In the genomic region with DNA sequence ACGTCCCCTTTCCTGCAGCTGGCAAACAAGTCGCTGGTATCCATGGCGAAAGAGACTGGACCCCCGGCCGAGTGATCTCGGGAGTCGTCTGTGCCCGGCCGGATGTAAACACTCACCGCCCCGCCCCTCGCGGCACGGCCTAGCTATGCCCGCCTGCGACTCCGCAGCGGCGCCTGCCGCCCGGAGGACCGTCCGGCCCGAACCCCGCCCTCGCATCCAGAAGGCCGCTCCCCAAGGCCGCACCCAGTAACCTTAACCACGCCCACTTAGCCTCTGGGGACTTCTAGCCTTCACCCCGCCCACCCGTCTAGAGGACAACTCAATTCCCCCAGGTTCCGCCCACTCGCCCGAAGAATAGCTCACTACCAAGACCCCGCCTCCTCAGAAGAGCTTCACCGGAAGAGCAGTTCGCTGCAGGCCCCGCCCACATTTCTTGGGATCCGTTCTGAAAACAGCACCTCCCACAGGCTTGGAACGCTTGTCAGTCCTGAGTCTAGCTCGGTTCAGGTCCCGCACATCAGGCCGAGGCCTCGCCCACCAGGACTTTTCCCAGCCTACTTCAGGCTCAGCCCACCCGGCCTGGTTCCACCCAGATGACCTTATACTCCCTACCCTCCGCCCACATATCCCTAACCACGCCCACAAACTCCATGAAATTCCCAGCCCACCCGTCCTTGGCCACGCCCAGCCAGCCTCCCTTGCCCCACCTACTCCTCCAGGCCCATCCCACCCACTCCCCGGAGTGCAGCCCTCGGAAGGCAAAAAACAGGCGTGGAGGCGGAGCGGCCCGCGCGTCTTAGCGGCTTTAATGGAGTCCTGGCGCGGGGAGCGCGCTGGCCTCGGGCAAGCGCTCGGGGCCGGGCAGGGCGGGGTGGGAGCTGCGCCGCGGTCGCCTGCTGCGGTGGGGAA, we compare ENCODE assay signal across 8 mouse cellular contexts. TPM values are rescaled to one million over a fixed set of nuclear protein-coding genes. Genes with fewer than 3 reads are reported as not detected.
DNase-seq lines count a peak whose midpoint lies in the region; ATAC-seq lines count a peak whose summit lies in the region.

Gene Abtb1, minus strand, starts transcription at position 204 of the 909 bp plus-strand sequence.

- H3K4me3 ChIP-seq in heart, embryonic 14.5 days (ENCODE audit: control insufficient read depth in 1 of 2, insufficient read depth in 1 of 2, low read depth in 1 of 2, low read length in 2 of 2): peak within 1 kb of the TSS; percentile 79 to 84
- H3K4me3 ChIP-seq in liver, embryonic 13.5 days (replicated peaks): peak within 1 kb of the TSS; percentile 93
- peak within 1 kb of the TSS; percentile 94 for H3K4me3 ChIP-seq in stomach, embryonic 16.5 days (replicated peaks; ENCODE audit: low read length)

- peak; percentile 91 for ATAC-seq in CD4-positive, CD25-positive, alpha-beta regulatory T cell, adult 4 months
- peak; percentile 96 for ATAC-seq in heart, embryonic 14.5 days (ENCODE audit: insufficient number of reproducible peaks, insufficient read depth, low FRiP score, low read depth)
- ATAC-seq in liver, embryonic 13.5 days (ENCODE audit: low read depth): peak; percentile 91
- ATAC-seq in stomach, embryonic 16.5 days (ENCODE audit: insufficient read depth, low FRiP score): peak; percentile 98

- WGBS in heart, embryonic 14.5 days: under 1% methylated on average over 72 of the region's 72 CpGs
- under 1% methylated on average over 72 of the region's 72 CpGs for WGBS in liver, embryonic 13.5 days (ENCODE audit: insufficient replicate concordance)
- under 1% methylated on average over 69 of the region's 72 CpGs for WGBS in stomach, embryonic 16.5 days

- no peaks in the 10 kb centered on the region for H3K9me3 ChIP-seq in heart, embryonic 14.5 days (ENCODE audit: control insufficient read depth, low read length)
- H3K9me3 ChIP-seq in liver, embryonic 13.5 days (replicated peaks): no peaks in the 10 kb centered on the region
- no peaks in the 10 kb centered on the region for H3K9me3 ChIP-seq in stomach, embryonic 16.5 days (replicated peaks; ENCODE audit: control insufficient read depth, low read length)

- H3K27me3 ChIP-seq in heart, embryonic 14.5 days (ENCODE audit: control insufficient read depth, insufficient read depth, low read length): no peaks in the 10 kb centered on the region
- H3K27me3 ChIP-seq in liver, embryonic 13.5 days: peaks cover 6% of the 10 kb centered on the region; the same call in 1 of the 2 replicates
- no peaks in the 10 kb centered on the region for H3K27me3 ChIP-seq in stomach, embryonic 16.5 days (ENCODE audit: control insufficient read depth, insufficient read depth, low read length)

- peaks cover 32% of the 10 kb centered on the region for H3K36me3 ChIP-seq in heart, embryonic 14.5 days (ENCODE audit: control insufficient read depth, insufficient read depth, low read length)
- peaks cover 35% of the 10 kb centered on the region for H3K36me3 ChIP-seq in liver, embryonic 13.5 days
- H3K36me3 ChIP-seq in stomach, embryonic 16.5 days (ENCODE audit: control insufficient read depth, insufficient read depth, low read length): peaks cover 9% of the 10 kb centered on the region; the same call in 1 of the 2 replicates

- peak; percentile 100 for DNase-seq in c-Kit-negative CD71-positive TER-119-positive erythroid progenitor cells, embryonic 14.5 days (ENCODE audit: low read depth, low spot score)
- DNase-seq in fibroblast of lung, adult 2 months (ENCODE audit: low read depth): peak; percentile 100
- peak; percentile 100 for DNase-seq in kidney, postnatal 14 days
- peak; percentile 100 for DNase-seq in liver, embryonic 13.5 days
- peak; percentile 98 for DNase-seq in neural tube, embryonic 10.5 days (ENCODE audit: extremely low spot score, low spot score)

- H3K4me1 ChIP-seq in heart, embryonic 14.5 days (ENCODE audit: control insufficient read depth in 2 of 2, insufficient read depth in 2 of 2, low read length in 2 of 2): peaks cover 12 to 19% of the 10 kb centered on the region in 2 experiments
- peaks cover 43% of the 10 kb centered on the region for H3K4me1 ChIP-seq in liver, embryonic 13.5 days (replicated peaks)
- peaks cover 16% of the 10 kb centered on the region for H3K4me1 ChIP-seq in stomach, embryonic 16.5 days (ENCODE audit: control insufficient read depth, insufficient read depth, low read length)

- peak within 1 kb of the TSS; percentile 73 to 88 for H3K27ac ChIP-seq in heart, embryonic 14.5 days (replicated peaks in 1 of 2; ENCODE audit: control insufficient read depth in 1 of 2, insufficient read depth in 1 of 2, low read depth in 2 of 2, low read length in 2 of 2)
- H3K27ac ChIP-seq in liver, embryonic 13.5 days: peak within 1 kb of the TSS; percentile 94
- H3K27ac ChIP-seq in stomach, embryonic 16.5 days (ENCODE audit: low read length): peak within 1 kb of the TSS; percentile 85

- H3K9ac ChIP-seq in heart, embryonic 14.5 days (ENCODE audit: low read length): peak within 1 kb of the TSS; percentile 91
- peak within 1 kb of the TSS; percentile 96 for H3K9ac ChIP-seq in liver, embryonic 13.5 days
- H3K9ac ChIP-seq in stomach, embryonic 16.5 days (ENCODE audit: low read length): peak within 1 kb of the TSS; percentile 90

- H3K4me2 ChIP-seq in heart, embryonic 14.5 days (ENCODE audit: low read length): peak within 1 kb of the TSS; percentile 96
- peak within 1 kb of the TSS; percentile 100 for H3K4me2 ChIP-seq in liver, embryonic 13.5 days
- H3K4me2 ChIP-seq in stomach, embryonic 16.5 days (ENCODE audit: low read depth, low read length): peak within 1 kb of the TSS; percentile 93

RNA-seq across cellular contexts. Expression of gene Abtb1, which starts in this region (rescaled TPM):
- polyA plus RNA-seq in CD4-positive, CD25-positive, alpha-beta regulatory T cell, adult 4 months (2017; shearing (Covaris generic)): 100 to 1,000 TPM in 1 of 2 experiments, 10 to 100 TPM in 1; 71.0 to 112 TPM
- 20.9 and 22.3 TPM in 2 replicates for polyA plus RNA-seq in heart, embryonic 14.5 days (2014; fragmentation: Nextera tagmentation; extraction: Ambion mirVana)
- 45.5 and 46.5 TPM in 2 replicates for polyA plus RNA-seq in liver, embryonic 13.5 days (2015; fragmentation: Nextera tagmentation; extraction: Ambion mirVana)
- polyA plus RNA-seq in stomach, embryonic 16.5 days (2015; fragmentation: Nextera tagmentation; extraction: Ambion mirVana): 31.2 and 36.1 TPM in 2 replicates

Comparison
In these comparisons a context has a peak if more than half of its experiments do, and no peak if none do; other contexts are left out.
1. Peak in every context shown above with its lines: DNase-seq, ATAC-seq, H3K4me3 ChIP-seq and H3K27ac ChIP-seq.